Mouse (Mus musculus) stomach, postnatal 0 days (tissue): ENCODE results near the gene Zfyve26.

ENCODE experiments used
- CTCF ChIP-seq: IDR thresholded peaks from 2 replicates; pipeline ENCODE4 v1.5.1; 2016; ENCODE audit warnings: antibody characterized with exemption, low read depth, mild to moderate bottlenecking, moderate library complexity
- EP300 ChIP-seq: optimal IDR thresholded peaks from 2 replicates; pipeline ENCODE3; 2016; ENCODE audit warnings: antibody characterized with exemption

GRCm38 (mm10) chr12:79192193-79192592 lies 103.9 kb downstream of the Zfyve26 start, which contains the start of gene Rdh11:
- TF ChIP-seq EP300 (no peak), CTCF (no peak)
